Mouse (Mus musculus): ENCODE measurements around the gene Cd47. TPM values are rescaled to one million over a fixed set of nuclear protein-coding genes. Genes with fewer than 3 reads are reported as not detected.

Cd47 gene
- polyA plus RNA-seq, 1 experiment from 2014 or later = 95.2 TPM

- TF ChIP-seq EP300 (optimal IDR thresholded peaks at IDR 0.05) (no peak), CTCF (IDR thresholded peaks at IDR 0.05; ENCODE audit: low read depth) (no peak)
- no peak overlapping the region for H3K9ac ChIP-seq (ENCODE audit: low read length)
Measured at GRCm38 (mm10) chr16:49876291-49877030, 76.1 kb downstream of the Cd47 start.

DNA sequence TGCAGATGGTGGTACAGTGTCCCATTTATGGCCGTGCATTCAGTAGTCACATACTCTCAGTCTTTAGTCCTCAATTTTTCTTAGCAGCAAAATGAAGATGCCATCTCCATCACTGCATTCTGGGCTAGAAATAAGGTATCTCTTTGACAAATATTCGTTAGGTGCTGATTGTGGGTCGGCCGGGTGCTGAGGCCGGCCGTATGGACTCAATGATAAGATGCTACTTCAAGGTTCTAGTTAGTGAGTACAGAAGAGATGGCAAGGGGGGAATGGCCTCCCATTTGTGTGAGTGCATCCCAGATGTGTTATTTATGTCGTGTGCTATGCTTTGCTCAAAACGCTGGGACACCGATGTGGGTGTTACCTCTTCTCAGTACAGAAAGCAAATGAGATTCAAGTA, 76.9 kb downstream of the Cd47 start:
- ATAC-seq (ENCODE audit: low FRiP score, low TSS enrichment) (no peak), DNase-seq (ENCODE audit: low spot score) (no peak)
- WGBS = 91% methylated on average over 9 of the region's 9 CpGs
- H3K27me3 ChIP-seq (ENCODE audit: control insufficient read depth, insufficient read depth, low read length) = no peaks in the 10 kb centered on the region
- H3K27ac ChIP-seq (replicated peaks) = no peak overlapping the region
- no peak for TF ChIP-seq EP300 (optimal IDR thresholded peaks at IDR 0.05)
- TF ChIP-seq CTCF (IDR thresholded peaks at IDR 0.05; ENCODE audit: low read depth) = no peak
- H3K36me3 ChIP-seq (ENCODE audit: control insufficient read depth, insufficient read depth, low read length) = no peaks in the 10 kb centered on the region
- H3K4me2 ChIP-seq (replicated peaks; ENCODE audit: low read depth) = no peak overlapping the region
- H3K9ac ChIP-seq (ENCODE audit: low read length) = no peak overlapping the region
- no peak overlapping the region for H3K4me3 ChIP-seq (ENCODE audit: low read depth, low read length)
- H3K4me1 ChIP-seq (replicated peaks; ENCODE audit: control insufficient read depth, insufficient read depth) = no peaks in the 10 kb centered on the region
- H3K9me3 ChIP-seq (ENCODE audit: control insufficient read depth, low read length) = no peaks in the 10 kb centered on the region

More at GRCm38 (mm10) chr16:49876291-49877030, 76.1 kb downstream of the Cd47 start:
- Histone ChIP-seq H3K4me3 (ENCODE audit: low read depth, low read length) (no peak overlapping the region), H3K36me3 (ENCODE audit: control insufficient read depth, insufficient read depth, low read length) (no peaks in the 10 kb centered on the region), H3K4me1 (replicated peaks; ENCODE audit: control insufficient read depth, insufficient read depth) (no peaks in the 10 kb centered on the region), H3K27me3 (ENCODE audit: control insufficient read depth, insufficient read depth, low read length) (no peaks in the 10 kb centered on the region), H3K27ac (replicated peaks) (no peak overlapping the region), H3K9me3 (ENCODE audit: control insufficient read depth, low read length) (no peaks in the 10 kb centered on the region), H3K4me2 (replicated peaks; ENCODE audit: low read depth) (no peak overlapping the region)
- no peak for DNase-seq (ENCODE audit: low spot score)
- WGBS = 72% methylated on average over 9 of the region's 9 CpGs
- ATAC-seq (ENCODE audit: low FRiP score, low TSS enrichment) = no peak

GRCm38 (mm10) chr16:49878051-49878450, 77.7 kb downstream of the Cd47 start:
- H3K9ac ChIP-seq (ENCODE audit: low read length) = no peak overlapping the region
- no peak overlapping the region for H3K4me3 ChIP-seq (ENCODE audit: low read depth, low read length)
- ATAC-seq (ENCODE audit: low FRiP score, low TSS enrichment) = no peak
- no peak for DNase-seq (ENCODE audit: low spot score)
- H3K9me3 ChIP-seq (ENCODE audit: control insufficient read depth, low read length) = no peaks in the 10 kb centered on the region
- no peaks in the 10 kb centered on the region for H3K4me1 ChIP-seq (replicated peaks; ENCODE audit: control insufficient read depth, insufficient read depth)
- 93% methylated on average over 2 of the region's 2 CpGs for WGBS
- H3K4me2 ChIP-seq (replicated peaks; ENCODE audit: low read depth) = no peak overlapping the region
- no peaks in the 10 kb centered on the region for H3K27me3 ChIP-seq (ENCODE audit: control insufficient read depth, insufficient read depth, low read length)
- TF ChIP-seq CTCF (IDR thresholded peaks at IDR 0.05; ENCODE audit: low read depth) (no peak), EP300 (optimal IDR thresholded peaks at IDR 0.05) (no peak)
- no peaks in the 10 kb centered on the region for H3K36me3 ChIP-seq (ENCODE audit: control insufficient read depth, insufficient read depth, low read length)
- H3K27ac ChIP-seq (replicated peaks) = no peak overlapping the region

DNA sequence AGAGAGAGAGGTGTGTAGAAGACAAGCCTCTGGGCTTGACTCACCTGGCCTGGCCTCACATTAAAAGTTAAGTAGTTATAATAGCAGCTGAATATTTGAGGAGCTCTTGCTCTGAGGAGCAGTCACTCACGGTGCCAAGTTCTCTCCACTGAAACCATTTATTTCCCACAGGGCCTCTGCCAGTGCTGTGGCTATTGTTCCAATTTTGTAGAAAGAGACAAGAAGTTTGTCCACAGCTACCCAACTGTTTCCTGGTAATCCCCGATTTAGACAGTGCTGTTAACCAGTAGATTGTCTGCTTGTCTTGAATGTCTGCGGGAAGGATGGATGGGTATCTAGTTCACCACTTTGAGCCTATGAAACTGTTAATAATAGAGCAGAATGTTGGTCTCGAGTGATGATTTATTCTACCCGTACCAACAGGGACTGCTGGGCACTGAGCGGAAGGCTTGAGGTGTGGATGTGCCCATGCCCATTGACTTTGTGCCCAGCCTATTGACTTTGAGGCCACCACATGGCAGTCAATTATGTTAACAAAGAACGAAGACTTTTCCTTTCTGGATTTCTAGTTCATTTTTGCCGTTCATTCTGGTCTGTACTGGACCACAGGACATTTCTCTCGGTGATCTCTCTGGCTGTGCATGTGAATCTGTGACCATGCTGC, 86.2 kb downstream of the Cd47 start:
- no peaks in the 10 kb centered on the region for H3K4me1 ChIP-seq (replicated peaks; ENCODE audit: control insufficient read depth, insufficient read depth)
- no peak overlapping the region for H3K9ac ChIP-seq (ENCODE audit: low read length)
- 91% methylated on average over 9 of the region's 9 CpGs for WGBS
- no peak overlapping the region for H3K27ac ChIP-seq (replicated peaks)
- 0 out of 2 replicates have a peak, but pooled peaks cover 4% of the 10 kb centered on the region for H3K36me3 ChIP-seq (ENCODE audit: control insufficient read depth, insufficient read depth, low read length)
- no peak overlapping the region for H3K4me3 ChIP-seq (ENCODE audit: low read depth, low read length)
- H3K27me3 ChIP-seq (ENCODE audit: control insufficient read depth, insufficient read depth, low read length) = no peaks in the 10 kb centered on the region
- H3K9me3 ChIP-seq (ENCODE audit: control insufficient read depth, low read length) = no peaks in the 10 kb centered on the region
- ATAC-seq (ENCODE audit: low FRiP score, low TSS enrichment) = no peak
- no peak for DNase-seq (ENCODE audit: low spot score)
- H3K4me2 ChIP-seq (replicated peaks; ENCODE audit: low read depth) = no peak overlapping the region
- TF ChIP-seq EP300 (optimal IDR thresholded peaks at IDR 0.05) = no peak

- WGBS = 61% methylated on average over 3 of the region's 3 CpGs
- Histone ChIP-seq H3K4me2 (replicated peaks; ENCODE audit: low read depth) (no peak overlapping the region), H3K4me1 (replicated peaks; ENCODE audit: control insufficient read depth, insufficient read depth) (no peaks in the 10 kb centered on the region), H3K9ac (ENCODE audit: low read length) (no peak overlapping the region), H3K4me3 (ENCODE audit: low read depth, low read length) (no peak overlapping the region), H3K27me3 (ENCODE audit: control insufficient read depth, insufficient read depth, low read length) (no peaks in the 10 kb centered on the region), H3K27ac (replicated peaks) (no peak overlapping the region), H3K9me3 (ENCODE audit: control insufficient read depth, low read length) (no peaks in the 10 kb centered on the region), H3K36me3 (ENCODE audit: control insufficient read depth, insufficient read depth, low read length) (0 out of 2 replicates have a peak, but pooled peaks cover 4% of the 10 kb centered on the region)
- no peak for ATAC-seq (ENCODE audit: low FRiP score, low TSS enrichment)
- TF ChIP-seq CTCF (IDR thresholded peaks at IDR 0.05; ENCODE audit: low read depth) (no peak), EP300 (optimal IDR thresholded peaks at IDR 0.05) (no peak)
- no peak for DNase-seq (ENCODE audit: low spot score)
Measured at GRCm38 (mm10) chr16:49887290-49887689, 87.0 kb downstream of the Cd47 start.

Measured in stomach, postnatal 0 days (tissue).